Mouse (Mus musculus) ES-E14 (cell line): Measurements from ENCODE around the gene C87436.

Experiments
- CHD2 ChIP-seq: IDR thresholded peaks from 2 replicates; pipeline ENCODE4 v1.6.1; 2014; ENCODE audit warnings: mild to moderate bottlenecking, low read depth, low read length, inconsistent platforms
- HCFC1 ChIP-seq: IDR thresholded peaks from 2 replicates; pipeline ENCODE4 v1.6.1; 2012; ENCODE audit warnings: low read length, inconsistent platforms, borderline replicate concordance; ENCODE audit not compliant: insufficient read depth
- MAFK ChIP-seq: IDR thresholded peaks from 2 replicates; pipeline ENCODE4 v1.6.1; 2014; ENCODE audit warnings: mild to moderate bottlenecking, low read depth, low read length, inconsistent platforms; ENCODE audit not compliant: insufficient read depth
- ZNF384 ChIP-seq: IDR thresholded peaks from 2 replicates; pipeline ENCODE4 v1.6.1; 2012; ENCODE audit warnings: low read depth, low read length, inconsistent platforms

- no peak for TF ChIP-seq ZNF384
- TF ChIP-seq HCFC1 = no peak
- no peak for TF ChIP-seq MAFK
- TF ChIP-seq CHD2 = no peak
Observed at GRCm38 (mm10) chr6:86456727-86457126, 18.6 kb downstream of the C87436 start.
